Mouse (Mus musculus): ENCODE measurements at regions not wholly inside any gene's neighbourhood (a gene's known extent, or its start where the extent isn't known, plus 50 kb on each side); places are given as distances from the start of the nearest gene placed in this dataset.

GRCm38 (mm10) chr2:38420498-38420897 lies 81.4 kb downstream of the Lhx2 start:
- no peak for DNase-seq (ENCODE audit: low spot score)

- no peak for DNase-seq (ENCODE audit: low spot score)
Measured at GRCm38 (mm10) chr2:38422406-38422805, 83.3 kb downstream of the Lhx2 start.

GRCm38 (mm10) chr2:38423886-38424277 lies 84.8 kb downstream of the Lhx2 start:
- DNase-seq (ENCODE audit: low spot score), result no peak

GRCm38 (mm10) chr2:38424278-38424931 lies 85.3 kb downstream of the Lhx2 start:
- no peak for DNase-seq (ENCODE audit: low spot score)

- no peak for DNase-seq (ENCODE audit: low spot score)
Measured at GRCm38 (mm10) chr2:38424976-38425375, 85.9 kb downstream of the Lhx2 start.

GRCm38 (mm10) chr2:38429752-38430378 lies 81.6 kb upstream of the Nek6 start:
- peak; percentile 87 for DNase-seq (ENCODE audit: low spot score)

GRCm38 (mm10) chr2:38431546-38431945 lies 79.9 kb upstream of the Nek6 start:
- no peak for DNase-seq (ENCODE audit: low spot score)

- DNase-seq (ENCODE audit: low spot score), result no peak
Measured at GRCm38 (mm10) chr2:38433736-38434135, 77.7 kb upstream of the Nek6 start.

- no peak for DNase-seq (ENCODE audit: low spot score)
Measured at GRCm38 (mm10) chr2:38436701-38437100, 74.7 kb upstream of the Nek6 start.

GRCm38 (mm10) chr2:38439191-38439590 lies 72.3 kb upstream of the Nek6 start:
- DNase-seq (ENCODE audit: low spot score), result no peak

- DNase-seq (ENCODE audit: low spot score), result no peak
Measured at GRCm38 (mm10) chr2:38439973-38440372, 71.5 kb upstream of the Nek6 start.

- no peak for DNase-seq (ENCODE audit: low spot score)
Measured at GRCm38 (mm10) chr2:38449092-38449491, 62.4 kb upstream of the Nek6 start.

GRCm38 (mm10) chr2:38456571-38456970 lies 54.9 kb upstream of the Nek6 start:
- no peak for DNase-seq (ENCODE audit: low spot score)

- no peak for DNase-seq (ENCODE audit: low spot score)
Measured at GRCm38 (mm10) chr2:38460367-38460766, 51.1 kb upstream of the Nek6 start.

- no peak for DNase-seq (ENCODE audit: low spot score)
Measured at GRCm38 (mm10) chr2:38460825-38461540, 50.5 kb upstream of the Nek6 start.

Data from ovary, postnatal 14 days (tissue).